Mouse (Mus musculus) forebrain, embryonic 13.5 days (tissue): ENCODE results near the gene Ptprd. TPM values are rescaled to one million over a fixed set of nuclear protein-coding genes. Genes with fewer than 3 reads are reported as not detected.

ENCODE experiments used
- ATAC-seq: fragments of 200-750 bp; cut with Nextera tagmentation; 2 replicates; pipeline ENCODE4 v1.8.0; 2017
- H3K27ac ChIP-seq: fragments of 300-500 bp; sonication (generic); 2 replicates; pipeline ENCODE4 v1.5.1; 2015; ENCODE audit warnings: inconsistent platforms, mild to moderate bottlenecking, moderate library complexity
- H3K27me3 ChIP-seq: fragments of 300-500 bp; sonication (generic); 2 replicates; pipeline ENCODE4 v1.6.1; 2015; ENCODE audit warnings: mild to moderate bottlenecking, inconsistent platforms
- H3K36me3 ChIP-seq: fragments of 300-500 bp; sonication (generic); 2 replicates; pipeline ENCODE4 v1.6.1; 2015; ENCODE audit warnings: mild to moderate bottlenecking, inconsistent platforms; ENCODE audit not compliant: poor library complexity, severe bottlenecking
- H3K4me1 ChIP-seq: fragments of 300-500 bp; sonication (generic); 2 replicates; pipeline ENCODE4 v1.6.1; 2015; ENCODE audit warnings: inconsistent platforms
- H3K4me2 ChIP-seq: fragments of 300-500 bp; sonication (generic); 2 replicates; pipeline ENCODE4 v1.6.1; 2015; ENCODE audit warnings: inconsistent platforms, mild to moderate bottlenecking, moderate library complexity
- H3K4me3 ChIP-seq: fragments of 300-500 bp; sonication (generic); 2 replicates; pipeline ENCODE4 v1.5.1; 2015; ENCODE audit warnings: mild to moderate bottlenecking, inconsistent platforms
- H3K9ac ChIP-seq: fragments of 300-500 bp; sonication (generic); 2 replicates; pipeline ENCODE4 v1.6.1; 2015; ENCODE audit warnings: mild to moderate bottlenecking, inconsistent platforms
- H3K9me3 ChIP-seq: fragments of 300-500 bp; sonication (generic); replicated peaks from 2 replicates; pipeline ENCODE4 v1.6.1; 2016; ENCODE audit warnings: inconsistent platforms
- WGBS: fragments of 180-500 bp; shearing (Covaris S2); methylation state at CpG from one replicate; pipeline ENCODE4 v1.1.7; 2015; 5-methylcytosine and 5-hydroxymethylcytosine counted together
- polyA plus RNA-seq: library from polyadenylated mRNA; unstranded; fragments of >200 nt; fragmentation: Nextera tagmentation; extraction: Ambion mirVana; gene quantifications from 2 replicates; pipeline ENCODE4 v1.2.1, GENCODE M21; 2015

Ptprd gene
- polyA plus RNA-seq, 1 experiment from 2014 or later: 53.8 TPM

DNA sequence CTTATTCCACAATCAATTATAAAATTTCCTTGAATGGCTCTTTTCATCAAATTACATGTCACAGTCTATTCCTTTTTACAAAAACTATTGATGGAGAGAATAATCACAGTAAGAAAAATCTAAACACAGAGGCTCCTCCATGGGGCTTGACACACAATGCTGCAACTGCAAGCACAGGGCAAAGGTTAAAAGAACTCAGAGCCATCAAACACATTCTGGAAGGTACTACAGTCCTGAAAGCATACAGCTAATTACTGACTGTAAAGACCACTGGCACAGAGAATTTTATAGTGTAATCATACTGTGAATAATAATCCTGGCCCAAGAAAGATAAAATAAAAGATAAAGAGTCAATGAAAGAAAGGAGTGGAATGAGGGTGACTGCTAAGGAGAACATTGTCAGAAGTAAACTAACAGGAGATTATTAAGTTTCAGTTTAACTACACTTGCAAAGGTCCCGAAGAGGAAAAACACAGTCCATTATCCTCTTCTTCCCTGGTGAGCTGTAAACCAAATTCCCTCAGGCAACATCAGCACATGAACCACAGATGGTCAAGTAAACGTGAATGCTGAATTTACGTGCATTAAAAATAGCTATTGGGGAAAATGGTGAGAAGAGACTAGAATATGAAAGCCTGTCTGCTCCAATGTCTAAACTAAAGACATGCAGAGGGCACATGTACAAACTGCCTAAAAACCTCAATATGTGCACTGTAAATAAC lies 1861.4 kb downstream of the Ptprd start:
- WGBS: 32% methylated on average over 3 of the region's 3 CpGs
- no peaks in the 10 kb centered on the region for H3K36me3 ChIP-seq
- H3K9ac ChIP-seq: no peak overlapping the region
- ATAC-seq: no peak
- peaks cover 17% of the 10 kb centered on the region for H3K4me1 ChIP-seq
- H3K27ac ChIP-seq: no peak overlapping the region
- H3K9me3 ChIP-seq: no peaks in the 10 kb centered on the region
- H3K27me3 ChIP-seq: no peaks in the 10 kb centered on the region
- no peak overlapping the region for H3K4me3 ChIP-seq
- no peak overlapping the region for H3K4me2 ChIP-seq

GRCm38 (mm10) chr4:76344059-76344458 lies 1867.7 kb downstream of the Ptprd start:
- no peaks in the 10 kb centered on the region for H3K36me3 ChIP-seq
- no peak overlapping the region for H3K27ac ChIP-seq
- H3K4me1 ChIP-seq: no peaks in the 10 kb centered on the region
- no peaks in the 10 kb centered on the region for H3K9me3 ChIP-seq
- no peak overlapping the region for H3K9ac ChIP-seq
- no peak for ATAC-seq
- WGBS: 71% methylated on average over 3 of the region's 3 CpGs
- H3K4me2 ChIP-seq: no peak overlapping the region
- no peaks in the 10 kb centered on the region for H3K27me3 ChIP-seq
- no peak overlapping the region for H3K4me3 ChIP-seq

DNA sequence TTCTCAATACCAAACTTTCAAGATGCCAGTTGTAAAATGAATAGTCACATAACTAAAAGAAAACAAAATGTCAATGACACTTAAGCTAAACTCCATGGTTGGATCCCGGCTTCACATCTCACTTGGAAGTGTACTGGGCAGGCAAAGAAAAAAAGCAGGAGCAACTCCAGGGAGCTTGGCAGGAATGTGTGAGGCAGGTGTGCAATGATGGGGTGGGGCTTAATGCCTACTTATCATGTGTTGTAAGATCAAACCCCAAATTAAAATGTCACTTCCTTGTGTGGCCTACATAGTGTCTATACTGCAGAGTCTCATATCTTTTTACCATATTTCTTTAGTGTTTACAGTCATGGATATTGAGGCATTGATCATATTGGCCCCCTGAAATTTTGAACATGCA lies 1873.8 kb downstream of the Ptprd start:
- H3K9me3 ChIP-seq: no peaks in the 10 kb centered on the region
- no peak for ATAC-seq
- no peak overlapping the region for H3K4me3 ChIP-seq
- H3K27ac ChIP-seq: no peak overlapping the region
- H3K4me2 ChIP-seq: no peak overlapping the region
- no peaks in the 10 kb centered on the region; the same call in 1 of the 2 replicates for H3K4me1 ChIP-seq
- no peaks in the 10 kb centered on the region for H3K36me3 ChIP-seq
- no peak overlapping the region for H3K9ac ChIP-seq
- WGBS: 64% methylated on average over 1 of the region's 1 CpGs
- H3K27me3 ChIP-seq: no peaks in the 10 kb centered on the region

- WGBS: 19% methylated on average over 11 of the region's 11 CpGs
- H3K4me2 ChIP-seq: peak overlapping the region; percentile 46
- 0 out of 2 replicates have a peak overlapping the region, but pooled peaks have one; percentile 30 for H3K9ac ChIP-seq
- 0 out of 2 replicates have a peak, but pooled peaks have one; percentile 23 for ATAC-seq
- no peak overlapping the region for H3K4me3 ChIP-seq
- H3K4me1 ChIP-seq: peaks cover 40% of the 10 kb centered on the region
- H3K27me3 ChIP-seq: no peaks in the 10 kb centered on the region
- H3K9me3 ChIP-seq: no peaks in the 10 kb centered on the region
- peak overlapping the region; percentile 40; the same call in 1 of the 2 replicates for H3K27ac ChIP-seq
- no peaks in the 10 kb centered on the region for H3K36me3 ChIP-seq
Observed at GRCm38 (mm10) chr4:76327346-76327745, 1884.4 kb downstream of the Ptprd start.

DNA sequence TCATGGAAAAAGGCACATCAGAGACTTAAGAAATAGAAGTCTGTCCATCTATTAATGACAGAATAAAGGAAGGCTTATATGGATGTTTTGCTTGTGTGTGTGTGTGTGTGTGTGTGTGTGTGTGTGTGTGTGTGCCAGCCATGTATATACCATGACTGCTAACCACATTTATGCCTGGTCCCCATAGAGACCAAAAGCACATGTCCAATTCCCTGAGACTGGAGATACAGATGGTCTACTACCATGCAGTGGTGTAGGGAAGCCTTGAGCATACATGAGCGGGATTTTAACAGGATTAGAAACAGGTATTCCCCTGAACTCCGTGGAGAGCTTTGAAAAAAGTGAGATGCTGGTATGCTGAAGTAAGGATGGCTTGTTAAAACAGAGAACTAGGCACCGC lies 1886.1 kb downstream of the Ptprd start:
- Histone ChIP-seq H3K4me2 (no peak overlapping the region), H3K27ac (no peak overlapping the region), H3K27me3 (no peaks in the 10 kb centered on the region), H3K9ac (no peak overlapping the region), H3K4me1 (peaks cover 40% of the 10 kb centered on the region), H3K4me3 (no peak overlapping the region), H3K36me3 (no peaks in the 10 kb centered on the region), H3K9me3 (no peaks in the 10 kb centered on the region)
- 84% methylated on average over 3 of the region's 3 CpGs for WGBS
- ATAC-seq: no peak

DNA sequence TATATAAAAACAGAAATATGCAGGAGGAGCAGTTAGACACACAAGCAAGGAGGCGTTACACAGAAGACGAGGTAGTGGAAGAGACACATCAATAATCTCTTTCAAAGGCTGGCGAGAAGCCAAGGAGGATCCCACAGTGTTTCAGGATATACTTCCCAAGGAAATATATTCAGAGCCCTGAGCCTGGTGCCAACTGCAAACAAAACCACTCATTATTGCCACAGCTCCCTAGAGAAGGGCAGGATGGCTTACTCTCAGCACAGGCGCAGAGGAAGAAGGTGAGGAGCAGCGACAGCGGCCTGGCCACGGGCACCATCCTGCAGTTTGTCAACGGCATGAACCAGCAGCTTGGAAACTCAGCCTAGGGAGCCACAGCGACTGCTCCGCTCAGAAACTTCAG lies 1886.8 kb downstream of the Ptprd start:
- no peak overlapping the region for H3K9ac ChIP-seq
- peaks cover 40% of the 10 kb centered on the region for H3K4me1 ChIP-seq
- H3K27me3 ChIP-seq: no peaks in the 10 kb centered on the region
- no peaks in the 10 kb centered on the region for H3K9me3 ChIP-seq
- no peak overlapping the region; the same call in 1 of the 2 replicates for H3K4me2 ChIP-seq
- no peak overlapping the region for H3K4me3 ChIP-seq
- 57% methylated on average over 10 of the region's 10 CpGs for WGBS
- H3K27ac ChIP-seq: peak overlapping the region; percentile 57
- H3K36me3 ChIP-seq: no peaks in the 10 kb centered on the region
- ATAC-seq: peak; percentile 67

GRCm38 (mm10) chr4:76324509-76324908 lies 1887.3 kb downstream of the Ptprd start:
- H3K27me3 ChIP-seq: no peaks in the 10 kb centered on the region
- peaks cover 40% of the 10 kb centered on the region for H3K4me1 ChIP-seq
- peak overlapping the region; percentile 57; the same call in 1 of the 2 replicates for H3K27ac ChIP-seq
- no peaks in the 10 kb centered on the region for H3K36me3 ChIP-seq
- no peaks in the 10 kb centered on the region for H3K9me3 ChIP-seq
- peak; percentile 79 for ATAC-seq
- no peak overlapping the region for H3K9ac ChIP-seq
- no peak overlapping the region for H3K4me3 ChIP-seq
- H3K4me2 ChIP-seq: no peak overlapping the region
- 55% methylated on average over 5 of the region's 5 CpGs for WGBS

DNA sequence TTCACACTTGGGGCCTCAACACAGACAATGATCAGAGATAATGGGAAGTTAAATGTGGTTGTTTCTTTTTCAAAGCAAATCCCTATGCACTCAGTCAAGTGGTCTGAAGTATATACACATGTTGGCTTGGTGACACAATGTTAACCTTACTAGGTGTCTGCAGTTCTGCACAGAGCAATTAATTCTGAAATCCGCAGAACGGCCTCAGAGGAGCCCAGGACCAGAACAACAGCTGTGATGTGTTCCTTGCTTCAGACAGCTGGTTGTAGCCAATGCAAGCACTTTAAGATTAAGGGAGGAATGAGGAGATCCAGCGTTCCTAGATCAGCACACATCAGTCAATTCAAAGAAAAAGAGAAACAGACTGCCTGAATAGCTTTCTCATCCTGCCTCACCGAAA lies 1891.9 kb downstream of the Ptprd start:
- no peak for ATAC-seq
- no peaks in the 10 kb centered on the region for H3K36me3 ChIP-seq
- no peak overlapping the region for H3K27ac ChIP-seq
- H3K9ac ChIP-seq: no peak overlapping the region
- H3K4me1 ChIP-seq: peaks cover 12% of the 10 kb centered on the region
- WGBS: 83% methylated on average over 4 of the region's 4 CpGs
- no peaks in the 10 kb centered on the region for H3K9me3 ChIP-seq
- no peaks in the 10 kb centered on the region for H3K27me3 ChIP-seq
- H3K4me2 ChIP-seq: no peak overlapping the region
- no peak overlapping the region for H3K4me3 ChIP-seq

- H3K27ac ChIP-seq: no peak overlapping the region
- WGBS: 89% methylated on average over 2 of the region's 2 CpGs
- ATAC-seq: no peak
- H3K27me3 ChIP-seq: no peaks in the 10 kb centered on the region
- H3K4me2 ChIP-seq: no peak overlapping the region
- no peaks in the 10 kb centered on the region for H3K9me3 ChIP-seq
- no peak overlapping the region for H3K9ac ChIP-seq
- H3K4me3 ChIP-seq: no peak overlapping the region
- no peaks in the 10 kb centered on the region for H3K36me3 ChIP-seq
- H3K4me1 ChIP-seq: 0 out of 2 replicates have a peak, but pooled peaks cover 4% of the 10 kb centered on the region
Observed at GRCm38 (mm10) chr4:76315977-76316376, 1895.8 kb downstream of the Ptprd start.

DNA sequence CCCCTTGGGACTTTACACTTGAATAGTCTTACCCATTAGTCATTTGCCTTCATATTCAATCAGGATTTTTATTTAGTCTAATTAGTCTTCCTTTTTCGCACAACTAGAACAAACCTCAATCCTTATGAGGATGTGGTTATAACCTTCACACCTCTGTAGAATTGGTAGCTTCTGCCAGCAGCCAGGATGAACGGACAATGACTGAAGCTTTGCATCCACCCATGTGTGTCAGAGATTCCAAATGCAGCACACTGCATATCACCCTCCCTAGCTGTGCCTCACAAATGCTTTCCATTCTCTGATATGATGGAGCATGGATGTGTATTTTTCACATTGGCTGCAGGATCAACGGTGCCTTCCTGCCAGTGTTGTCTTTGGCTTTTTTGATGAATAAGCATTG lies 1898.0 kb downstream of the Ptprd start:
- Histone ChIP-seq H3K4me2 (no peak overlapping the region), H3K27me3 (no peaks in the 10 kb centered on the region), H3K9me3 (no peaks in the 10 kb centered on the region), H3K36me3 (no peaks in the 10 kb centered on the region), H3K27ac (no peak overlapping the region), H3K9ac (no peak overlapping the region), H3K4me3 (no peak overlapping the region), H3K4me1 (0 out of 2 replicates have a peak, but pooled peaks cover 4% of the 10 kb centered on the region)
- WGBS: 74% methylated on average over 3 of the region's 3 CpGs
- no peak for ATAC-seq

DNA sequence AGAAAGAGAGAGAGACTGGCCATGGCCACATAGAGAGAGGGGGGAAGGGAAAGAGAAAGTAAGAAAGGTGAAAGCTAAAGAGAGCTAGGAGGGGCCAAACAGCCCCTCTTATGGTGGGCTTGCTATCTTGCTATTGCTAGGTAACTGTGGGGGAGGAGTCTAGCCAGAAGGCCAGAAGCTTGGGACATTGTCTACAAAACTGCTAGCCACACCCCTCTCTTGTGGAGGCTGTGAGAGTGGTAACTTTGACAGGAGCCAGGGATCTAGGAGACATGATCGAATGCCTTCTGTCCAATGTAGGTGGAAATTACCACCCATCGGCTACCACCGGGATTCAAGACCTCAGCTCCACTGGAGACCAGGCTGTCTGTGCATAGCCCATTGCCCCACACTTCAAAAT lies 1899.2 kb downstream of the Ptprd start:
- Histone ChIP-seq H3K4me2 (no peak overlapping the region), H3K4me3 (no peak overlapping the region), H3K27ac (no peak overlapping the region), H3K27me3 (no peaks in the 10 kb centered on the region), H3K36me3 (no peaks in the 10 kb centered on the region), H3K9me3 (no peaks in the 10 kb centered on the region), H3K4me1 (0 out of 2 replicates have a peak, but pooled peaks cover 4% of the 10 kb centered on the region), H3K9ac (no peak overlapping the region)
- WGBS: 89% methylated on average over 3 of the region's 3 CpGs
- ATAC-seq: no peak

GRCm38 (mm10) chr4:76305987-76306386 lies 1905.8 kb downstream of the Ptprd start:
- WGBS: 94% methylated on average over 5 of the region's 5 CpGs
- no peak overlapping the region for H3K4me2 ChIP-seq
- no peaks in the 10 kb centered on the region for H3K9me3 ChIP-seq
- no peak for ATAC-seq
- H3K36me3 ChIP-seq: no peaks in the 10 kb centered on the region
- no peaks in the 10 kb centered on the region for H3K27me3 ChIP-seq
- H3K4me1 ChIP-seq: peaks cover 11% of the 10 kb centered on the region
- H3K27ac ChIP-seq: no peak overlapping the region
- H3K9ac ChIP-seq: no peak overlapping the region
- no peak overlapping the region for H3K4me3 ChIP-seq

GRCm38 (mm10) chr4:76297375-76297774 lies 1914.4 kb downstream of the Ptprd start:
- H3K36me3 ChIP-seq: no peaks in the 10 kb centered on the region
- WGBS: 80% methylated on average over 3 of the region's 3 CpGs
- H3K27me3 ChIP-seq: no peaks in the 10 kb centered on the region
- H3K4me2 ChIP-seq: no peak overlapping the region
- H3K9me3 ChIP-seq: no peaks in the 10 kb centered on the region
- no peak for ATAC-seq
- no peak overlapping the region for H3K9ac ChIP-seq
- H3K4me1 ChIP-seq: no peaks in the 10 kb centered on the region; the same call in 1 of the 2 replicates
- H3K27ac ChIP-seq: no peak overlapping the region
- no peak overlapping the region for H3K4me3 ChIP-seq
